Mouse (Mus musculus): ENCODE measurements around the gene Echdc2. TPM values are rescaled to one million over a fixed set of nuclear protein-coding genes. Genes with fewer than 3 reads are reported as not detected.
A peak's percentile ranks its signal among the peaks of the same experiment; 100 is the strongest.

Echdc2 gene
- 36.7 and 38.3 TPM in 2 replicates for polyA plus RNA-seq (2014; fragmentation: Nextera tagmentation; extraction: Ambion mirVana)

GRCm38 (mm10) chr4:108165152-108165895 is at the start of gene Echdc2:
Echdc2 (plus strand) TSS chr4:108165437.
- peaks cover 2% of the 10 kb centered on the region; the same call in 1 of the 2 replicates for H3K27me3 ChIP-seq (ENCODE audit: control insufficient read depth, insufficient read depth, low read length)
- no peaks in the 10 kb centered on the region for H3K36me3 ChIP-seq (ENCODE audit: control insufficient read depth, insufficient read depth, low read length)
- ATAC-seq (ENCODE audit: insufficient number of reproducible peaks, low FRiP score, low TSS enrichment, low read depth) = no peak
- WGBS = under 1% methylated on average over 43 of the region's 43 CpGs
- H3K4me3 ChIP-seq (ENCODE audit: low read depth, low read length) = peak within 1 kb of the TSS; percentile 69
- no peaks in the 10 kb centered on the region for H3K9me3 ChIP-seq (ENCODE audit: control insufficient read depth, low read length)
- no peak within 1 kb of the TSS for H3K27ac ChIP-seq (replicated peaks; ENCODE audit: low read depth, low read length)
- DNase-seq (ENCODE audit: low spot score) = peak; percentile 81
- H3K4me2 ChIP-seq (ENCODE audit: low read depth, severe bottlenecking) = peak within 1 kb of the TSS; percentile 80
- peak within 1 kb of the TSS; percentile 77 for H3K9ac ChIP-seq (ENCODE audit: low read length)
- no peaks in the 10 kb centered on the region for H3K4me1 ChIP-seq (ENCODE audit: control insufficient read depth, insufficient read depth, low read length)

- H3K27ac ChIP-seq (replicated peaks; ENCODE audit: low read depth, low read length) = no peak overlapping the region
- no peak for DNase-seq (ENCODE audit: low spot score)
- H3K9me3 ChIP-seq (ENCODE audit: control insufficient read depth, low read length) = no peaks in the 10 kb centered on the region
- no peak overlapping the region for H3K4me3 ChIP-seq (ENCODE audit: low read depth, low read length)
- no peaks in the 10 kb centered on the region for H3K36me3 ChIP-seq (ENCODE audit: control insufficient read depth, insufficient read depth, low read length)
- no peak overlapping the region for H3K4me2 ChIP-seq (ENCODE audit: low read depth, severe bottlenecking)
- no peaks in the 10 kb centered on the region for H3K4me1 ChIP-seq (ENCODE audit: control insufficient read depth, insufficient read depth, low read length)
- 88% methylated on average over 2 of the region's 2 CpGs for WGBS
- no peaks in the 10 kb centered on the region for H3K27me3 ChIP-seq (ENCODE audit: control insufficient read depth, insufficient read depth, low read length)
- no peak overlapping the region for H3K9ac ChIP-seq (ENCODE audit: low read length)
- ATAC-seq (ENCODE audit: insufficient number of reproducible peaks, low FRiP score, low TSS enrichment, low read depth) = no peak
Observed at GRCm38 (mm10) chr4:108116466-108116865, 48.8 kb upstream of the Echdc2 start.

- ATAC-seq (ENCODE audit: insufficient number of reproducible peaks, low FRiP score, low TSS enrichment, low read depth) = no peak
- DNase-seq (ENCODE audit: low spot score) = no peak
- H3K4me1 ChIP-seq (ENCODE audit: control insufficient read depth, insufficient read depth, low read length) = no peaks in the 10 kb centered on the region
- no peak overlapping the region for H3K4me3 ChIP-seq (ENCODE audit: low read depth, low read length)
- H3K9me3 ChIP-seq (ENCODE audit: control insufficient read depth, low read length) = no peaks in the 10 kb centered on the region
- 93% methylated on average over 8 of the region's 8 CpGs for WGBS
- no peaks in the 10 kb centered on the region for H3K36me3 ChIP-seq (ENCODE audit: control insufficient read depth, insufficient read depth, low read length)
- no peak overlapping the region for H3K4me2 ChIP-seq (ENCODE audit: low read depth, severe bottlenecking)
- H3K27me3 ChIP-seq (ENCODE audit: control insufficient read depth, insufficient read depth, low read length) = no peaks in the 10 kb centered on the region
- no peak overlapping the region for H3K9ac ChIP-seq (ENCODE audit: low read length)
- no peak overlapping the region for H3K27ac ChIP-seq (replicated peaks; ENCODE audit: low read depth, low read length)
Observed at GRCm38 (mm10) chr4:108117488-108117887, 47.7 kb upstream of the Echdc2 start.

- DNase-seq (ENCODE audit: low spot score) (peak; percentile 96), ATAC-seq (ENCODE audit: insufficient number of reproducible peaks, low FRiP score, low TSS enrichment, low read depth) (peak; percentile 86)
- Histone ChIP-seq H3K4me2 (ENCODE audit: low read depth, severe bottlenecking) (peak overlapping the region; percentile 45), H3K27me3 (ENCODE audit: control insufficient read depth, insufficient read depth, low read length) (no peaks in the 10 kb centered on the region), H3K4me1 (ENCODE audit: control insufficient read depth, insufficient read depth, low read length) (no peaks in the 10 kb centered on the region), H3K27ac (replicated peaks; ENCODE audit: low read depth, low read length) (no peak overlapping the region), H3K9me3 (ENCODE audit: control insufficient read depth, low read length) (no peaks in the 10 kb centered on the region), H3K9ac (ENCODE audit: low read length) (peak overlapping the region; percentile 41), H3K36me3 (ENCODE audit: control insufficient read depth, insufficient read depth, low read length) (no peaks in the 10 kb centered on the region), H3K4me3 (ENCODE audit: low read depth, low read length) (peak overlapping the region; percentile 57)
- WGBS = 12% methylated on average over 43 of the region's 45 CpGs
Observed at GRCm38 (mm10) chr4:108117924-108118876, 47.0 kb upstream of the Echdc2 start.

GRCm38 (mm10) chr4:108124104-108124503 is 41.1 kb upstream of the Echdc2 start:
- Histone ChIP-seq H3K4me3 (ENCODE audit: low read depth, low read length) (no peak overlapping the region), H3K4me1 (ENCODE audit: control insufficient read depth, insufficient read depth, low read length) (no peaks in the 10 kb centered on the region), H3K9me3 (ENCODE audit: control insufficient read depth, low read length) (no peaks in the 10 kb centered on the region), H3K27ac (replicated peaks; ENCODE audit: low read depth, low read length) (no peak overlapping the region), H3K9ac (ENCODE audit: low read length) (no peak overlapping the region), H3K27me3 (ENCODE audit: control insufficient read depth, insufficient read depth, low read length) (no peaks in the 10 kb centered on the region), H3K4me2 (ENCODE audit: low read depth, severe bottlenecking) (no peak overlapping the region), H3K36me3 (ENCODE audit: control insufficient read depth, insufficient read depth, low read length) (no peaks in the 10 kb centered on the region)
- no peak for DNase-seq (ENCODE audit: low spot score)
- WGBS = 97% methylated on average over 1 of the region's 1 CpGs
- no peak for ATAC-seq (ENCODE audit: insufficient number of reproducible peaks, low FRiP score, low TSS enrichment, low read depth)

- 85% methylated on average over 4 of the region's 4 CpGs for WGBS
- no peak for ATAC-seq (ENCODE audit: insufficient number of reproducible peaks, low FRiP score, low TSS enrichment, low read depth)
- H3K27ac ChIP-seq (replicated peaks; ENCODE audit: low read depth, low read length) = no peak overlapping the region
- no peak overlapping the region for H3K9ac ChIP-seq (ENCODE audit: low read length)
- no peaks in the 10 kb centered on the region for H3K9me3 ChIP-seq (ENCODE audit: control insufficient read depth, low read length)
- DNase-seq (ENCODE audit: low spot score) = no peak
- no peaks in the 10 kb centered on the region for H3K36me3 ChIP-seq (ENCODE audit: control insufficient read depth, insufficient read depth, low read length)
- no peaks in the 10 kb centered on the region for H3K27me3 ChIP-seq (ENCODE audit: control insufficient read depth, insufficient read depth, low read length)
- H3K4me1 ChIP-seq (ENCODE audit: control insufficient read depth, insufficient read depth, low read length) = no peaks in the 10 kb centered on the region
- H3K4me2 ChIP-seq (ENCODE audit: low read depth, severe bottlenecking) = no peak overlapping the region
- H3K4me3 ChIP-seq (ENCODE audit: low read depth, low read length) = no peak overlapping the region
Observed at GRCm38 (mm10) chr4:108126260-108126659, 39.0 kb upstream of the Echdc2 start.

- H3K9ac ChIP-seq (ENCODE audit: low read length) = no peak overlapping the region
- H3K4me1 ChIP-seq (ENCODE audit: control insufficient read depth, insufficient read depth, low read length) = no peaks in the 10 kb centered on the region
- ATAC-seq (ENCODE audit: insufficient number of reproducible peaks, low FRiP score, low TSS enrichment, low read depth) (no peak), DNase-seq (ENCODE audit: low spot score) (no peak)
- H3K9me3 ChIP-seq (ENCODE audit: control insufficient read depth, low read length) = no peaks in the 10 kb centered on the region
- H3K27ac ChIP-seq (replicated peaks; ENCODE audit: low read depth, low read length) = no peak overlapping the region
- no peak overlapping the region for H3K4me3 ChIP-seq (ENCODE audit: low read depth, low read length)
- no peaks in the 10 kb centered on the region for H3K36me3 ChIP-seq (ENCODE audit: control insufficient read depth, insufficient read depth, low read length)
- no peaks in the 10 kb centered on the region for H3K27me3 ChIP-seq (ENCODE audit: control insufficient read depth, insufficient read depth, low read length)
- 84% methylated on average over 5 of the region's 5 CpGs for WGBS
- H3K4me2 ChIP-seq (ENCODE audit: low read depth, severe bottlenecking) = no peak overlapping the region
Observed at GRCm38 (mm10) chr4:108127516-108127915, 37.7 kb upstream of the Echdc2 start.

GRCm38 (mm10) chr4:108128339-108128738 is 36.9 kb upstream of the Echdc2 start:
- H3K27ac ChIP-seq (replicated peaks; ENCODE audit: low read depth, low read length) = no peak overlapping the region
- H3K4me1 ChIP-seq (ENCODE audit: control insufficient read depth, insufficient read depth, low read length) = no peaks in the 10 kb centered on the region
- no peak overlapping the region for H3K9ac ChIP-seq (ENCODE audit: low read length)
- H3K27me3 ChIP-seq (ENCODE audit: control insufficient read depth, insufficient read depth, low read length) = no peaks in the 10 kb centered on the region
- no peak for DNase-seq (ENCODE audit: low spot score)
- no peak overlapping the region for H3K4me2 ChIP-seq (ENCODE audit: low read depth, severe bottlenecking)
- ATAC-seq (ENCODE audit: insufficient number of reproducible peaks, low FRiP score, low TSS enrichment, low read depth) = no peak
- H3K36me3 ChIP-seq (ENCODE audit: control insufficient read depth, insufficient read depth, low read length) = no peaks in the 10 kb centered on the region
- H3K9me3 ChIP-seq (ENCODE audit: control insufficient read depth, low read length) = no peaks in the 10 kb centered on the region
- WGBS = 94% methylated on average over 2 of the region's 2 CpGs
- no peak overlapping the region for H3K4me3 ChIP-seq (ENCODE audit: low read depth, low read length)
